Mouse (Mus musculus): ENCODE data around the gene Ptpn3.
"Not testable (repeated sequence)": the region's sequence is repeated elsewhere in the genome, so short reads cannot be mapped to it uniquely, and the experiment has no call there.

The Ptpn3 gene

DNA sequence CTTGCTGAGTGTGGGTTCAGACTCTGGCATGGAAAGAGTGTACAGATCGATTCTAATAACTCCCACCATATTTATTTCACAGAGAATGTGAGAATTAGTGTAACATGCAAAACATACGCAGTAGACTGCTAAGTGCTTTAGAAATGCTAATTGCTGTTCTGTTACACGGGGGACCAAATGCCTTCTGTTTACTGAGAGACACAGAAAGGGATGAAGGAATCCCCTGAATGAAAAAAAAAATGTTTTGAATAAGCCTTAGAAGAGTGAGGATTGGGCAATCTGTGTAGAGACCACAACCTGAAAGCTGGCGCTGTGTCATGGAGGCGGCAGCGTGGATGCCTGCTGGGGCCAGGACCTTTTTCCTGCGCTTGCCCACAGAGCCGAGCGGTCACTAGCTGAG, 86.8 kb downstream of the Ptpn3 start:
- DNase-seq, result no peak

DNA sequence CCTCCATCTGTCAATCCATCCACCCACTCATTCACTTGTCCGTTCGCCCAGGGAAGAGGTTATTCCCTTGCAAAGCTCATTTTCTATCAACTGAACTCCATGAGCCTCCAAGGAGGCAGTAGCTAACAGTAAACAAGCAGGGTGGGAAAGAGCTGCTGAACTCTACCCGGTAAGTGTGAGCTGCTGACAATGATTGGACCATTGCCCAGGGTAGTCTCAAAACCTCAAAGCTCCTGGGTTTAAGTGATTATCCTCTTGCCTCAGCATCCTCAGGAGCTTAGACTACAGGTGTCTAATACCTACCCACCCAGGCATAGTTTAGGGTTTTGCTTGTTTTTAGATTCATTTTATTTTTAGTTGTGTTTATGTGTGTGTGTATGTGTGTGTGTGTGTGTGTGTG, 87.5 kb downstream of the Ptpn3 start:
- DNase-seq, result no peak

DNA sequence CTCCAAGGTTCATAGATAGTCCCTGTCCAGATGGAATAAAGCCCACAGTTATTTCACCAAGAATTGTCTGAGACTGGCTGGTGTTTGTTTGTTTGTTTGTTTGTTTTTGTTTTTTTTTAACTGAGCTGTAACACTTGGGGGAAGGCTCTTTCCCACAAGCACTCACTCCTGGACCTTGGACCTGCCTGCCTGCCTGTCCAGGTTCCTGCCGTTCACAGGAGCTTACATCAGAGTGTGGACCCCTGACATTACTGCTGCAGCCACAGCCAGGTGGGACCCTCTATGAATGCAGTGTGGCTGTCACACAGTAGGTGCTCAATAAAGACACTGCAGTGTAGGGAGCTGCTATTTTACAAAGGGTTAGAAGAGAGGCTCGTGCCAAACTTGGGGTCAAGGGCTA, 89.9 kb downstream of the Ptpn3 start:
- DNase-seq, result no peak

DNA sequence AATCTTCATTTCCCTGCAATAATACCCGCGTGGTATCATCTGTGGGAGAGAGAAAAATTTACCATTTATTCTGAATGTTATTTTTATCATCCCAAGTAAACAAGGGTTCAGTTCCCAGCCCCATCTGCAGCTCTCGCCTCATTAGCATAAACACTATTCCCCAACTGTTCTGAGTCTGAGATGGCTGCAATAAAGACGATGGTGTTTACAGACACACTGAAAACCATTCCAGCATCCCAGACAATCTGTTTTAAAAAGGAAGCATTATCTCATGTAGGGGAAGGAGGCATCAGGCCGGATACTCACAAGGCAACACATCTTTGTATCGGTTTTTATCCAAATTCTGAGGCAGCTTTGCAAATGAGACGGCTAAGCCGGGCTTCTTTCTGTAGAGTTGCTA, 95.7 kb downstream of the Ptpn3 start:
- no peak for DNase-seq

DNA sequence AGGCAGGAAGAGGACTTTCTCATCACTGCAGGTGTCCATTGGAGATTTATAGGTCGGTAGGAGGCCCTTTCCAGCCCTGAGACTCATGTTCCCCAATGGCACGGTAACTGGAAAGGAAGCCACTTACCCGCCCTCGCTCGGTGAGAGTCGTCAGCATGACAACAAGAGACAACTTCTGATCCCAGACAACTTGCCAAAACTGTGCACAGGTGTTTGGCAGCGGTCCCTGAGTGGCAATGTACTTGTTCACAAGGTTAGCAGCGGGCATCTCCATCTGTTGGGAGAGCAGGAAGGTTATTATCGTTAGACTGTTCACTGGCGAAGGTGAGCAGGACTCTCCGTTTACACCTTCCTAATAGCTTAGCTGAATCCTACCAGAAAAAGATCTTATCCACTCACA, 96.9 kb downstream of the Ptpn3 start:
- DNase-seq, result peak; percentile 35 to 42

DNA sequence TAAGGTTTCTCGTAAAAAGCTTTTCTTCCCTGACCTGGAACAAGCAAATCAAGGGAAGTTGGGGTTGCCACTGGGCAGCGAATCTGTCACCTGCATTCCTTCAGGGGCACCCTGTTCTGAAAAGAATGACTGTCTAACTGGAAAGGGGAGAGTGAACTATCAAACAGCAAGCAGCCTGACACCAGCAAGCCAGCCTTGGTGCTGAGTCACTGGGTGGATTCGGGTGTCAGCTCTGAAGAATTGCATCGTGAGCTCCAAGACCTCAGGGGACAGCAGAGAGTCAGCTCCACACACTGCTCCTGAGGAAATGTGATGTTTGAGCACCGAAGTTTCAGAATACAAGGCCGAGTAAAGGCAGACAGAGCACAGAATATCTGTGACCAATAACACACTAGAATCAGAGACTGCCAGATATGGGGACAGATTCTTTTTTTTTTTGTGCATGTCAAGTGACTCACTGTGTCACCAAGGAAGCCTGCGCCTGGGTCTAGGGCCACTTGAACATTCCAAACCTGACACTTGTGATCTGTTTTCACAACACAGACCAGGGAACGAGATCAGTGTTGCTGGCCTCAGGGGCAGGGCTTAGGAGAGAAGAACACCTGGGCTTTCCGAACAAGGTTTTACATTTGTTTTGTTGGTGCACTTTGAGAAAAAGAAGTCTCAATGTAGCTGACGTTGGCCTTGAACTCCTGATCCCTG, 98.8 kb downstream of the Ptpn3 start:
- DNase-seq, result no peak

DNA sequence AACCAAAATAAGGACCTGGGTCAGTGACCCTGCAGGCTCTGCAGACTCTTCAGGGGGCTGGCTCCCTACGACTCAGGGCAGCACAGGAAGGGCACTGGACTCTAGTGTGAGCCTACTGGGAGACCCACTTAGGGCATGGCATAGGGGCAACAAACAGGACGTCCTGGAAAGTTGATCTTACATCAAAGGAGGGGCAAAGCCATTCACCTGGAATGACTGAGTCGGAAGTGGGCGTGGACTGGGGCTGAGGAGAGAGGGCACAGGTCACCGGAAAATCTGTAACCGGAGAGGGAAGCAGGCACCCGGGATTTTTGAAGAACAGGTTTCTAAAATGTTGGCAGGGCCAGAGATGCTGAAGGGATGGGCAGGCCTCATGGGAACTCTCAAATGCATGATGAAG, 99.5 kb downstream of the Ptpn3 start:
- DNase-seq, result no peak

DNA sequence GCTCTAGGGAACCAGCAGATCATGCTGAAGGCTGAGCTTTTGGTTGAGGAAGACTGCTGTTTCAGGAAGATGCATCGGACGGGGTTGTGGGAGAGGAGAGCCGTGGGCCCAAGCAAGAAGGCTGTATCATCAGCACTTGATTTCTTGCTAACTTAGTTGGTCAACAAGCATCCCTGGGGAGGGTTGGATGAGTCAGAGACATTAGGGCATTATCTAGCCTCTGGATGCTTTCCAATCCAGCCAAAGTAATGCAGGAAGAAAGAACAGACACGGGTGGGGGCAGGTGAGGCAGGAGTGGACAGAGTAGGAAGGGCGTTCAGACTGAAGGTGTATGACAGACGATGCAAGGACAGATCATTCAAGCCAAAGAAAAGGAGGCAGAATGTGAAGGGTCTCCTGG, 101.0 kb downstream of the Ptpn3 start:
- DNase-seq, result no peak

DNA sequence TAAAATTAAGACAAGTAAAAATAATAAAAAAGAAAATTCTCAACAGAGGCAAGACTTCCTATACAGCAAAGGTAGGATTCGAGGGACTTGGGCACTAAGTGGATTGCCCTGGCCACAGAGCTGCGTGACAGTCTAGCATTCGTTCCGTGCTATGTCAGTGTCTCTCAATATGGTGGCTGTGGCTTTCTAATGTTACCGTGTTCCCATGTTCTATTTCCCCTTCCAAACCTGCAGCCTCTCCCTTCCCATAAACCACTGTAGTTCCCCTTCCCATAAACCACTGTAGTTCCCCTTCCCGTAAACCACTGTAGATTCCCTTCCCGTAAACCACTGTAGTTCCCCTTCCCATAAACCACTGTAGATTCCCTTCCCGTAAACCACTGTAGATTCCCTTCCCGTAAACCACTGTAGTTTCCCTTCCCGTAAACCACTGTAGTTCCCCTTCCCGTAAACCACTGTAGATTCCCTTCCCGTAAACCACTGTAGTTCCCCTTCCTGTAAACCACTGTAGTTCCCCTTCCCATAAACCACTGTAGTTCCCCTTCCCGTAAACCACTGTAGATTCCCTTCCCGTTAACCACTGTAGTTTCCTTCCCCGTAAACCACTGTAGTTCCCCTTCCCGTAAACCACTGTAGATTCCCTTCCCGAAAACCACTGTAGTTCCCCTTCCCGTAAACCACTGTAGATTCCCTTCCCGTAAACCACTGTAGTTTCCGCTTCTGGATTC, 102.8 kb downstream of the Ptpn3 start:
- DNase-seq, result not testable (repeated sequence)

DNA sequence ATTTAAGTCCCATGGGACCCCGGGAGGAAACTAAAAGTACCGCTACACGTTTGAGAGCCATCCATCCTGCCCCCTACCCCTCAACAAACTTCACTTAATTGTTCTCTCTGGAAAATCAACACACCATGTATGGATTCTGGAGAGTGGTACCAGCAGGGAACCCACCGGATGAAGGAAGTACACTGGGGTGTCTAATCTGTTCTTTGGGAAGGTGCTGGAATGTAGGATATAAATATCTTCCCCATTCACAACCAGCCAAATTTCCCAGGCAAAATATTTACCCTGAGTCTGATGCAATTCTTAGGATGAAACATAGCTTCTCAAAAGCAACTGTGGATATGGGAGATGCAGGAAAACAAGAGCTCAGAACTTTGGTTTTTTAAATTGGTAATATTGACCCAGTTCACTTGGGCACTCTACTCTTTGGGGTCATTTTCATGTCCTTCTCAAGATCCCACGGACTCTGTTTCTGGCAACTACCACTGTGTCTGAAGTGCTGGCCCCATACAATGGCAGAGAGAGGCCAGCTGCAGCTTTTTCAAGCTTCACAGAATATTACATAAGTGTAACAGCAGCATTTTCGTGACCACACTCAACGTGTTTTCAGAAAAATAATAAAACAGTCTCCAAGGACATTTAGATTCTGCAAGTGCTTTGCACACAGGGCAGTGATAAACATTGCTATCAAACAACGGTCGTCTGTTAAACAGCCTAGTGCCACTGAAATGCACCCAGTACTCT, 109.9 kb downstream of the Ptpn3 start:
- no peak for DNase-seq

DNA sequence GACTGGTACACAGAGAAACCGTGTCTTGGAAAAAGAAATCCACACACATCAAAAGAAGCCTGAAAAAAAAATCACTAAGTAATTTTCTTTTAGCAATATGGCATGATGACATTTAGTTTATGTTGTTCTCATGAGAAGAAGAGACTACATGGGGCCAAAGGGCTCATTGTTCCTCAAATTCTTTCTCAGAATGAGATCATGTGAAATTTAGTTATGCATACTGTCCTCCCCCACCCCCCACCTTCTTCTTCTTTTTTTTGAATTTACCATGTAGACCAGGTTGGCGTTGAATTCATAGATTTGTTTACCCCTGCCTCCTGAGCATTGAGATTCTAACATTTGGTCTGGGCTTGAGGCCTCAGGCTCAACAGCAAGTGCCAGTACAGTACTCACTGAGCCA, 111.8 kb downstream of the Ptpn3 start:
- no peak for DNase-seq

DNA sequence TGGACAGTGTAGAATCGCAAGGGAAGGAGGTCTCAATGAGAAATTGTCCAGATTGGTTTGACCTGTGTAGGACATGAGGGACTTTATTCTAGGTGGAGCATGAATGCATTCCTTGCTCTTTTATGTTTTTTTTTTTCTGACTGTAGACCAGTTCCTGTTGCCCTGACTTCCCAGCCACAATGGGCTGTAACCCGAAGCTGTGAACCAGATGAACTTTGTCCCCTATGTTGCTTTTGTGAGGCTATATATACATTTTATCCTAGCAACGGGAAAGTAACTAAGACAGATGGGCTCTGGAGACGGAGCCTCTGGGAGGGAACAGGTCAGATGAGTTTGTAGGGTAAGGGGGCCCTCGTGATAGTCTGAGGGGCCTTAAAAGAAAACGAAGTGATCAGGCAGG, 115.6 kb downstream of the Ptpn3 start:
- DNase-seq, result no peak

DNA sequence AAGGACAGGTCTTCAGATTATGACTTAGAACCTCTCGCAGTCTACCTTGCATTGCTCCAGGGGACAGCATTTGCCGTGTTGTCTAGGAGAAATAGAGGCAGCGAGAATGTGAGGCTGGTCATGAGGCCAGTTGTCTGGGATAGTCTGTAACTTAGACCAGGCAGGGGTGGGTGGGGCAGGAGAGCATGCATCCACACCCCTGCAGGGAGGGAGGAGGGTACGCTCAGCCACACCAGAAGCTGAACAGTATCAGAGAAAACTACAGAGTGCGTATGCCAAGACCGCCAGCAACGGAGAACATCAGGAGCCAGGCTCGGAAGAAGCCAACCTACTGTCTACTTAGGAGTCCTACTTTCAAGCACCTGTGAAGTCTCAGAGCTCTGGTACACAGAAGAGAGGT, 116.2 kb downstream of the Ptpn3 start:
- DNase-seq, result no peak

DNA sequence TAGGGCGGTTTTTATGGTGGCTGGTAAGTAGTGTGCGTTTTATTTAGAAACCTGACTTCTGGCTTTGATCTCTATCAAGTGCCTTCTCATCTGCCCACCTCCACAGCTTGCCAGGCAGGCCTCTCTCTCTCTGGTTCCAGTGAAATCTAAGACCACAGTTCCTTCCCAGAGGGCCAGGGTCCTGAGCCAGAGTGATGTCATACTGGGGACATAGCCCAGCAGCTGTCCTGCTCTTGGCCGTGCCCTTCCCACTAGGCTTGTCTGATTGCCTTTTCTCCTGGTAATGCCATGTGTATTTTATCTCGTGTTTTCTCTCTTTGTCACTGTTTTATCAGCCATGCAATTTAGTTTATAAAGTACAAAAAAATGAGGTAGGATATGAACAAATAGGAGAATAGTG, 118.1 kb downstream of the Ptpn3 start:
- no peak for DNase-seq

DNA sequence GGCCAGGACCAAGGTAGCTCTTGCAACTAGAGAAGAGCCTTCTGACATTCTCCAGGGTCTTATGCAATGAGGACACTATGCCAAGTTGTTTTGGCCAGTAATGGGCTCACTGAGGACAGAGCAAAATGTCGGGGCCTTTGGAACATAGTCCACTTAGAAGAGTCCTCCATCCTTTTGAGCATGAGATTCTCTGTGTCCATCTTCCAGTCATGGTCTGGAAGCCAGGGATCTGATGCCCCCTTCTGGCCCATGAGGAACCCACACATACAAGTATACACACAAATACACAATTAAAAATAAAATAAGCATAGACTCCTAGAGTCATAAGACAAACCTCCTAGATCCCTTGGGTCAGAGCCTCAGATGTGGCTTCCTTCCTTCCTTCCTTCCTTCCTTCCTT, 120.1 kb downstream of the Ptpn3 start:
- peak; percentile 35 to 52 for DNase-seq

DNA sequence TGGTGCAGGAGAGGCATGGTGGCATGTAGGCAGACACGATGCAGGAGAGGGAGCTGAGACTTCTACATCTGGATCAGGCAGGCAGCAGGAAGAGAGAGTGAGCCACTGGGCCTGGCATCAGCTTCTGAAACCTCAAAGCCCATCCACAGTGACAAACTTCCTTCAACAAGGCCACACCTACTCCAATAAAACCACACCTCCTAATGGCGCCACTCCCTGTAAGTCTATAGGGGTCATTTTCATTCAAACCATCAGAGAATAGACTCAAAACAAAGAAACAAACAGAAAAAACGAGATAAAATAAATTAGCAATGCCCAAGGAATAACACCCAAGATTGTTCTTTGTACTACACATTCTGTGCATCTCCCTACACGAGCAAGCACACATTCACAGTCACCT, 122.8 kb downstream of the Ptpn3 start:
- DNase-seq, result no peak

DNA sequence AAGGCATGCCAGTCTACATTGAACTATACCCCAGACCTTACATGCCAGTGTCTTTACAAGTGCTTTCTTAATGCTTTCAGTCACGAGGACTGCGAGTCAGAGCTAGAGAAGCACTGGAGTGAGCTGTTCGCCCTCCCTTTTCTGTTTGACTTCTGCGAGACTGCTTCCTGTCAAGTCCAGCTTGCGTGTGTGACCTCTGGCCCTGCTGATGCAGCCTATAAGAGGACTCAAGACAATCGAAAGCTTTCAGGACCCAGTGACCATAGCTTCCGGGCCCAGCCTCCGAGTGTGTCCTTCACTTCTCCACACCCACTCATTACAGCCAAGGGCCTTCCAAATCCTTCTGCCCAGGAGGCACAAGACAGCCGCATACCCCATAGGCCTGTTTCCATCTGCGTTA, 126.3 kb downstream of the Ptpn3 start:
- no peak for DNase-seq

DNA sequence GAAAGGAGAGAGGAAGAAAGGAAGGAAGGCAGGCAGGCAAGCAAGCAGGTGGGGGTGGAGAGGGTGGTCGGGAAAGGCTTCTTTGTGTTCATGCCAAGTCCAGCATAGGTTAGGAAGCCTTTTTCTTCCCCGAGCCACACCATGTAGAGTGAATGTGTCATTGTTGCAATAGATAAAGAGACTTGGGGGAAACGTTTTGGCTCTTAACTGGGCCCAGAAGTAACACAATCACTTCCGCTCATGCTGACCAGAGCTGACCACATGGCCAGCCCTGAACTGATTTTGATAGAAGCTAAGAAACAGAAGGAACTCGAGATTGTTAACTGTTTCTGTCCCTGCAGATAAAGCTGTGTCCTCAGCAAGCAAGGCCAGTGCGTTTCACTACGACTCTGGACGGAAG, 128.8 kb downstream of the Ptpn3 start:
- DNase-seq, result no peak

DNA sequence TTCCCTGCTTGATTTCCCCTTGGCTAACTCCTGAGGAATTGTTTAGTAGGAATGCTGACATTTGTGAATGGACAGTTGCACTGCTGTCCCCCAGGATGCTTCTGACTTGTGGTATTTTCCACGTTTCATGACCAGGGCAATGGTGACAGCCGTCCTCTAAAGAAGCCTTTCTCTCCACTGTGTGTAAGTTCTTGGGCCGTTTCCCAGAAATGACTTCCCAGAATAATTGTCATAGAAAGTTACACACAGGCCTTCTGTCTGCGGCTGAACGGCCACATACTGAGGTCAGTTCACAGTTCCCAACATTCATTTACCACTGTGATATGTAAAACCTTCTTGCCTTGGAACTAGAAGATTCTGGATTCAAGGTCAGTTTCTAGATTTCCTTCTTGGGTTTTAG, 129.8 kb downstream of the Ptpn3 start:
- no peak for DNase-seq

DNA sequence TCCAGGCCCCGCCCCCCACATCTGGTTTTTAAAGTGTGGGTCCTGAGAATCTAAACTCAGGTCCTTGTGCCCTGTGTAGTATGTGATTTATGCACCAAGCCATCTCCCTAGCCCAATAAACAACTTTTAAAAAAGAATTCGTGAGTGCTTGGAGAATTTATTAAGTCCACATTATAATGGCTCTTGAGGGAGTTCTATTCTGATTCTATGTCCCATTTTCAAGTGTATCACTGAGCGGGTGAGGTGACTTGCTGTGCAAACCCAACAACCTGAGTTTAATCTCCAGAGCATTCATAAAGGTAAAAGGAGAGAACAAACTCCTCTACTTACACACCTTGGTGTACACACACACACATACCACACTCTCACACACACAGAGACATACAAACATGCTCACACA, 133.0 kb downstream of the Ptpn3 start:
- no peak for DNase-seq

DNA sequence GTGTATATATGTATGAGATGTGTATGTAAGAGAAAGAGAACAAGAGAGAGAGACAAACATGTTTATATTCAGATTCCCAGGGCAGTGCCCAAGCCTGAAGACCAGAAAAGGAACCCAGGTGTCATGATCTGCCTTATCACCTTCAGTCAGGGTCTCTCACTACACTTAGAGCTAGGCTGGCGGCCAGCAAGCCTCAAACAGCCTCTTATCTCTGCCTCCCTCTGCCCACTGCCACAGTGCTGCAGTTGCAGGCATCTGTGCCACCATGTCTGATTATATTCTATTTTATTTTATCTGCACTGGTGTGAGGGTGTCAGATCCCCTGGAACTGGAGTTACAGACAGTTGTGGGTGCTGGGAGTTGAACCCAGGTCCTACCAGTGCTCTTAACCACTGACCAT, 133.4 kb downstream of the Ptpn3 start:
- DNase-seq, result no peak

DNA sequence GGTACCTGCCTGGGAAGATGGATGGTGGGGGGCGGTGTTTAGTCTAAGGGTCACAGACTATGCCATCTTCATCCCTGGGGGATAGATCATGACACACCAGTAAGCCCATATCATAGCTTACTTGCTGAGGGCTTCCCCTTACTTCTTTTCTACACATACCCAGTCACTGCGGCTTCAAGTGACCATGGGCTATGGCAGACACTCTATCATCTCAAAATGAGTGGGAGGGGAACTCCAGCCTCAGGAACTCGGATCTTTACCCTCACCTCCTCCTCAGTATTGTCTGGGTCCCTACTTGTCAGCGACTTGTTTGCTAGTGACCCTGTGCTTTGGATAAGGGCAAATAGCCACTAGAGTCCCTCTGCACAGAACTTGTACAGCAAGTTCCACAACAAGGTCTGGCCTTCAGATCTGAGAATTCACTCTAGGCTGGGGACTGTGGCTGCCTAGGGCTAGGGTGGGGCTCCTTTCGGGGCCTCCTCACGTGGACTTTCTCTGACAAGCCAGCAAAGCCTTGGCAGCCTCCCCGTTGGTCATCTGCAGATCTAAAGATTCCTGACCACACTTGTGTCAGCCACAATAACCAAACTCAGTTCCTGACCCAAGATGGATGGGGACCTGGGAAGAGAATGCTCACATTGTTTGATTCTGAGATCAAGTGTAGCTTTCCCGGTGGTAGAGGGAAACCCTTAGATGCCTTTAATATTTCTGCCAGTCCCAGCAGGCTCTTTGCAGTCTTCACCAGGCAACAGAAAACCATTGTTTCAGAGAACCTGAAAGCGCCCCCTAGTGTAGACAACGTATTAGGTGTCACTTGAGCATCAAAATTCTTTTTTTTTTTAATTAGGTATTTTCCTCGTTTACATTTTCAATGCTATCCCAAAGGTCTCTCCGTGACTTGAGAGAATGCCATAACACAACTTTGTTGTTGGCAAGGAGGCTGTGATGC, 134.4 kb downstream of the Ptpn3 start:
- DNase-seq, result peak in 1 of 2 experiments; percentile 27

DNA sequence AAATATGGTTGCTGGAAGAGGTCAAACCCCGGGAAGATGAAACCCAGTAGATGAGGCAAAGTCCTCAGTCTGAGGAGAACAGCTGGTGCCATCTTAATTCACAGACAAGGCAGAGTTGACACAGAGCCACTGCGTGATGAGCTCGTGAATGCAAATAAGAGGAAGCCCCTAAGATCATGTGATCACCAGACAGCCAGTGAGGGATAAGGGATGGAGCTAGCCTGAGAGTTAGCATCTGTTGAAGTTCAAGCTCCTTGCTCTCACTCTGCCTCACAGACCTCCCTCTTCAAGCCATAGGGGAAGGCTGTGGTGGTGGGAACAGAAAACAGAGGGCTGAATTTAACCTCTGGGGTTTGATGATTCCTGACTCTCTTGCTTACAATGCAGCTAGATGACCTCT, 136.0 kb downstream of the Ptpn3 start:
- no peak for DNase-seq

Measured in cerebellum, postnatal 36 days (tissue).